Mouse (Mus musculus): ENCODE data around the gene Olfr791.
A peak's percentile ranks its signal among the peaks of the same experiment; 100 is the strongest.

Olfr791 gene

GRCm38 (mm10) chr10:129521492-129521891, at the start of gene Olfr791:
Olfr791 (plus strand) TSS chr10:129521792.
- DNase-seq (ENCODE audit: low read depth, low spot score), result no peak

- DNase-seq (ENCODE audit: low read depth, low spot score), result no peak
Measured at GRCm38 (mm10) chr10:129473256-129473655, 48.3 kb upstream of the Olfr791 start.

- DNase-seq (ENCODE audit: low read depth, low spot score), result no peak
Measured at GRCm38 (mm10) chr10:129473723-129474122, 47.9 kb upstream of the Olfr791 start.

GRCm38 (mm10) chr10:129484452-129484851, 37.1 kb upstream of the Olfr791 start, which contains the start of gene Olfr789:
Olfr789 (plus strand) TSS chr10:129484752.
- no peak for DNase-seq (ENCODE audit: low read depth, low spot score)

- no peak for DNase-seq (ENCODE audit: low read depth, low spot score)
Measured at GRCm38 (mm10) chr10:129490101-129490500, 31.5 kb upstream of the Olfr791 start.

GRCm38 (mm10) chr10:129498192-129498591, 23.4 kb upstream of the Olfr791 start, which contains the start of gene Olfr790:
Olfr790 (plus strand) TSS chr10:129498492.
- no peak for DNase-seq (ENCODE audit: low read depth, low spot score)

GRCm38 (mm10) chr10:129538862-129539261, 17.3 kb downstream of the Olfr791 start, which contains the start of gene Olfr792:
Olfr792 (plus strand) TSS chr10:129539162.
- DNase-seq (ENCODE audit: low read depth, low spot score), result no peak

- peak; percentile 37 for DNase-seq (ENCODE audit: low read depth, low spot score)
Measured at GRCm38 (mm10) chr10:129549354-129549753, 27.8 kb downstream of the Olfr791 start.

GRCm38 (mm10) chr10:129567355-129567754, 45.8 kb downstream of the Olfr791 start, which contains the start of gene Olfr794:
Olfr794 (plus strand) TSS chr10:129567655.
- no peak for DNase-seq (ENCODE audit: low read depth, low spot score)

GRCm38 (mm10) chr10:129577066-129577465, 55.5 kb downstream of the Olfr791 start:
- DNase-seq (ENCODE audit: low read depth, low spot score), result no peak

Data from ZHBTc4 (cell line).